Comparison of ENCODE assay signal across 15 mouse cellular contexts in the genomic region with DNA sequence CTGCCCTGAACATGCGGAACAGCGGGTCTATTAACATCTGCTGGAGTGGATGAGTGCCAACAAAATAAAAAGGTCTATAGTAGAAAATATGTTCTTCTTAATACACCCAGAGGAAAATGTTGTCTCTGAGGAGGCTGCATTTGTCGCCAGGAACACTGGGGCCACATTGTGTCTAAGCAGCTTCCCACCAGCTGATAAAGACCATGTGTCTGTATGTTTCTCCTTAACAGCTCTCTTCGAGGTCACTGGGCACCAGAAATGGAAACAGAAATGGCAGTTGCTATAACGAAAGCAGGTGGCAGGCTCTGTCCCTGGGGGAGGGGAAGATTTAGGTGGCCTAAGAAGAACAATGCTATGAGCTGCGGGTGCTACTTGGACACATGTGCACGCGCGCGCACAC.
DNase-seq lines count a peak whose midpoint lies in the region; ATAC-seq and TF ChIP-seq lines count a peak whose summit lies in the region.
"Had no signal": no experiment of that assay in that cellular context is flagged by ENCODE, and none has a peak within 500 bp of the region (broad histone marks: within the 10 kb centered on the region; RNA-seq: fewer than 3 reads in every experiment).

No protein-coding gene starts in this region.

- H3K9me3 ChIP-seq in limb, embryonic 14.5 days (ENCODE audit: control insufficient read depth, low read length): no peaks in the 10 kb centered on the region
- no peaks in the 10 kb centered on the region for H3K9me3 ChIP-seq in limb, embryonic 10.5 days (replicated peaks)
- no peaks in the 10 kb centered on the region for H3K9me3 ChIP-seq in kidney, embryonic 14.5 days (ENCODE audit: control insufficient read depth, low read length)
- H3K9me3 ChIP-seq: forebrain, embryonic 13.5 days; hindbrain, embryonic 13.5 days; midbrain, embryonic 13.5 days had no signal

- H3K36me3 ChIP-seq in limb, embryonic 14.5 days (ENCODE audit: control insufficient read depth, insufficient read depth, low read length): no peaks in the 10 kb centered on the region
- no peaks in the 10 kb centered on the region for H3K36me3 ChIP-seq in limb, embryonic 10.5 days
- no peaks in the 10 kb centered on the region for H3K36me3 ChIP-seq in kidney, embryonic 14.5 days (ENCODE audit: control insufficient read depth, insufficient read depth, low read length)
- H3K36me3 ChIP-seq: hindbrain, embryonic 13.5 days; midbrain, embryonic 13.5 days had no signal

- peak; percentile 19; the same call in 1 of the 2 replicates for ATAC-seq in limb, embryonic 14.5 days (ENCODE audit: low FRiP score, low read depth)
- ATAC-seq in kidney, embryonic 14.5 days (ENCODE audit: low FRiP score, low TSS enrichment): no peak
- ATAC-seq: forebrain, embryonic 13.5 days; midbrain, embryonic 13.5 days had no signal

- H3K9ac ChIP-seq in limb, embryonic 14.5 days (ENCODE audit: low read depth, low read length, severe bottlenecking): no peak overlapping the region
- H3K9ac ChIP-seq in kidney, embryonic 14.5 days (ENCODE audit: low read depth, low read length): no peak overlapping the region
- H3K9ac ChIP-seq: forebrain, embryonic 13.5 days; hindbrain, embryonic 13.5 days; midbrain, embryonic 13.5 days had no signal

- peaks cover 25% of the 10 kb centered on the region for H3K4me1 ChIP-seq in limb, embryonic 14.5 days (ENCODE audit: control insufficient read depth, insufficient read depth, low read length)
- H3K4me1 ChIP-seq in limb, embryonic 10.5 days: peaks cover 40% of the 10 kb centered on the region
- H3K4me1 ChIP-seq in kidney, embryonic 14.5 days (ENCODE audit: control insufficient read depth, insufficient read depth, low read length): peaks cover 16% of the 10 kb centered on the region

- DNase-seq in cerebellum, postnatal 14 days: peak; percentile 21 to 34
- DNase-seq in cerebellum, adult 11-12 months: no peak
- peak; percentile 67 for DNase-seq in limb, embryonic 14.5 days (ENCODE audit: low spot score)
- no peak for DNase-seq in limb, embryonic 10.5 days (ENCODE audit: low spot score)
- DNase-seq in thymus, postnatal 0 days (ENCODE audit: low spot score): peak; percentile 35
- DNase-seq in thymus, postnatal 36 days: no peak
- no peak for DNase-seq in ovary, postnatal 14 days (ENCODE audit: low spot score)
- DNase-seq: adrenal gland, postnatal 10 days; heart, adult 2 months; kidney, adult 2 months; liver had no signal

- TF ChIP-seq POLR2A in limb, embryonic 14.5 days (IDR thresholded peaks at IDR 0.05; ENCODE audit: borderline replicate concordance, extremely low read depth, insufficient read depth, insufficient read length): no peak

- WGBS in limb, embryonic 14.5 days: 54% methylated on average over 10 of the region's 10 CpGs
- 81% methylated on average over 10 of the region's 10 CpGs for WGBS in limb, embryonic 10.5 days
- 80% methylated on average over 10 of the region's 10 CpGs for WGBS in kidney, embryonic 14.5 days

- no peak overlapping the region; the same call in 1 of the 2 replicates for H3K27ac ChIP-seq in limb, embryonic 14.5 days (replicated peaks; ENCODE audit: low read depth, low read length)
- no peak overlapping the region; the same call in 1 of the 2 replicates for H3K27ac ChIP-seq in limb, embryonic 10.5 days
- H3K27ac ChIP-seq in kidney, embryonic 14.5 days (ENCODE audit: low read depth, low read length): no peak overlapping the region
- H3K27ac ChIP-seq: forebrain, embryonic 13.5 days; heart, adult 2 months; hindbrain, embryonic 13.5 days; midbrain, embryonic 13.5 days had no signal

- no peak overlapping the region for H3K4me2 ChIP-seq in limb, embryonic 14.5 days (replicated peaks; ENCODE audit: low read depth, low read length, severe bottlenecking)
- no peak overlapping the region for H3K4me2 ChIP-seq in kidney, embryonic 14.5 days (replicated peaks; ENCODE audit: low read depth, low read length)
- H3K4me2 ChIP-seq: forebrain, embryonic 13.5 days; hindbrain, embryonic 13.5 days; midbrain, embryonic 13.5 days had no signal

- H3K4me3 ChIP-seq in limb, embryonic 14.5 days (replicated peaks; ENCODE audit: low read length): no peak overlapping the region
- no peak overlapping the region for H3K4me3 ChIP-seq in limb, embryonic 10.5 days
- no peak overlapping the region for H3K4me3 ChIP-seq in kidney, embryonic 14.5 days (ENCODE audit: low read length)
- H3K4me3 ChIP-seq: forebrain, embryonic 13.5 days; heart, adult 2 months; hindbrain, embryonic 13.5 days; midbrain, embryonic 13.5 days had no signal

- no peaks in the 10 kb centered on the region for H3K27me3 ChIP-seq in limb, embryonic 14.5 days (ENCODE audit: control insufficient read depth, insufficient read depth, low read length)
- H3K27me3 ChIP-seq in limb, embryonic 10.5 days (ENCODE audit: low read depth, poor library complexity, severe bottlenecking): peaks cover 6% of the 10 kb centered on the region; the same call in 1 of the 2 replicates
- no peaks in the 10 kb centered on the region for H3K27me3 ChIP-seq in kidney, embryonic 14.5 days (ENCODE audit: control insufficient read depth, insufficient read depth, low read length)
- H3K27me3 ChIP-seq: forebrain, embryonic 13.5 days had no signal

Comparison
In these comparisons a context has a peak if more than half of its experiments do, and no peak if none do; other contexts are left out.
1. DNase-seq: peak in cerebellum, postnatal 14 days (2 of 2), limb, embryonic 14.5 days (single experiment) and thymus, postnatal 0 days (single experiment); none in cerebellum, adult 11-12 months (single experiment), limb, embryonic 10.5 days (single experiment), thymus, postnatal 36 days (0 of 2) and ovary, postnatal 14 days (single experiment).